Mouse (Mus musculus): ENCODE measurements around the gene Gm20532. TPM values are rescaled to one million over a fixed set of nuclear protein-coding genes. Genes with fewer than 3 reads are reported as not detected.

The Gm20532 gene
- total RNA-seq, 2 experiments from 2014 or later: not detected

GRCm38 (mm10) chr2:26574862-26575261 lies 11.6 kb upstream of the Gm20532 start:
- DNase-seq: no peak

- DNase-seq: no peak
These were observed 11.1 kb upstream of the Gm20532 start for GRCm38 (mm10) chr2:26575378-26575777.

- peak; percentile 49 for DNase-seq
These were observed 10.6 kb upstream of the Gm20532 start for GRCm38 (mm10) chr2:26575865-26576264.

DNA sequence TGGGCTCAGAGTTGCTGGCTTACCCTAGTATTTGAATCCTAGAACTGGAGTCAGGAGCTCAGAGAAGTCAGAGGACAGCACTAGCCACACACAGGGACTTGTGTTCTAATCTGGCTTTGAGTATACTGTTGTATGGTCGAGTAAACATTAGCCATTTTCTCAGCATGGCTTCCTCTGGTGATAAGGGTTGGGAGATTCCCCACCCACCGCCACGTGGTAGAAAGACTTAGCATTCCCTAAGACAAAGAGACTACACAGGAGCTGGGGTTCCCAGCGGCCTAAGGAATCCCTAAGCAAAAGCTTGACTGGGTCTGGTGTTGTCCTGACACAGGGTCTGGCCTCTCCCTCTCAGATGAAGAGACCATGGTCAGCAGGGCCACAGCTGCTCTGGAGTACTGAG lies 10.0 kb upstream of the Gm20532 start:
- DNase-seq: no peak

DNA sequence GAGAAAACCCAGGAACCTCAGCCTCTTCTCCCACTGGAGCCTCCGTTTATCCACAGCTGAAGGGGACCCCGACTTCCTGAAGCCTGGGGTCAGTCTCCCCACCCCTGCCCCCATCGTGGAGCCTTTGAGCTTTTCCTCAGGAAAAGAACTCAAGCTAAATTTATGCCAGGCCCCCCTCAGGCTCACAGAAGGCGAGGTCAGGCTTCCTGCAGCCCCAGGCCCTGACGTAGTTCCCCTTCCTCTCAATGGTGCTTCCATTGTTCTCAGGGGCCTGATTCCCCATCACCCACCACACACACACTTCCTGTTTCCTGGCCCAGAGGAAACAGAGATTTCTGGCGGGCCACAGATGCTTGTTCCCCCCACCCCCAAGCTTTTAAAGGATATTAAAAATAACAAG lies 8.1 kb upstream of the Gm20532 start:
- DNase-seq: peak; percentile 64

- no peak for DNase-seq
These were observed 6.7 kb upstream of the Gm20532 start, which contains the start of gene Egfl7 for GRCm38 (mm10) chr2:26579714-26580113. TSS of gene Egfl7 (plus strand) at chr2:26580014.

GRCm38 (mm10) chr2:26580751-26581150 lies 5.7 kb upstream of the Gm20532 start:
- no peak for DNase-seq

DNA sequence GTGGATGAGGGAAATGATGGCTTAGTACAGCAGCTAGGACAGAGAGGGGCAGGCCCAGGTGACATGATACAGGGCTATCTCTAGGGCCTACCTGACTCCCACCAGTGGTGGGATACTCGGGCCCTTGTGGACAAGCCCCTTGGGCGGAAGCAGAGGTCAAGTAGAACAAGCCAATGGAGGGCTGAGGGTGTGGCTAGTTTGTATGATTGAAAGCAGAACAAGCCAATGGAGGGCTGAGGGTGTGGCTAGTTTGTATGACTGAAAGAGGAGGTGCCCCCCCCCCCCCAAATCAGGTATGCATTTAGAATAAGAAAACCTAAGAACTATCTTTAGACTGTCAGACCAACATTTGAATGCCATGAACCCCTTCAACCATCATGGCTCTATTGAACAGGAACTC lies 4.2 kb upstream of the Gm20532 start:
- no peak for DNase-seq

DNA sequence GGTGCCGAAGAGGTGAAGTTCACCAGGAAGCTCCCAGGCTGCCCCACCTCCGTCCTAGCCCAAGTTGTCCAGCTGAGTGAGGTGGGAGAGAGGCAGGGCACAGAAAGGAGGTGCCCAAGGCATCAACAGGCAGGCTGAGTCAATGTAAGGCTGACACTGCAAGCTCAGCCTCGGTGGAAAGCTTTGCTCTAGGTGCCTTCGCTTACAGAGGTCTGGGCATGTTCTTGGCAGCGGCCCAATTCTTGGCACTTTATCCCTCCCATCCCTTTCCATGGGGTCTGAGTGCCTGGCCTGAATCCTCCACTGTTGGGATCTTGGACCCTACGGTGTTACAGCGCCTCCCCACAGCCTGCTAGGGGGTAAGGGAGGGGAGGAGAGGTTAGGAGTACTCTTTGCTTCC lies 3.7 kb upstream of the Gm20532 start:
- DNase-seq: no peak

- peak; percentile 68 for DNase-seq
These were observed 2.8 kb upstream of the Gm20532 start for GRCm38 (mm10) chr2:26583640-26584039.

DNA sequence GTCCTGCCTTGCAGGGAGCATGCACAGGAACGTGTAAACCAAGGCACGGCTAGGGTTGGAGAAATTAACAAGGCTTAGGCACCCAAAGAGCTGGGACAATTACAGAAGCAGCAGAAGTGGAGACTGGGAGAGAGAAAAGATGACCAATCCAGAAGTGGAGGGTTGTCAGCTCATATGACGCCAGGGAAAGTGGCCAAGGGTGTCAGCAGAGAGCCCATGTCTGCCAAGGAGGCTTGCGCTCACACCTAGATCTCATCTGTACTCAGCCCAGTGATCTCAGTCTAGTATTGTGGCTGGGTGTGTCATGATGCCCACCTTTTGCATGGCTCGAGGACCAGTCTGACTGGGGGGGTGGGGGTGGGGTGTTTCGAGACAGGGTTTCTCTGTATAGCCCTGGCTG lies 726 bp upstream of the Gm20532 start:
- peak; percentile 56 for DNase-seq

DNA sequence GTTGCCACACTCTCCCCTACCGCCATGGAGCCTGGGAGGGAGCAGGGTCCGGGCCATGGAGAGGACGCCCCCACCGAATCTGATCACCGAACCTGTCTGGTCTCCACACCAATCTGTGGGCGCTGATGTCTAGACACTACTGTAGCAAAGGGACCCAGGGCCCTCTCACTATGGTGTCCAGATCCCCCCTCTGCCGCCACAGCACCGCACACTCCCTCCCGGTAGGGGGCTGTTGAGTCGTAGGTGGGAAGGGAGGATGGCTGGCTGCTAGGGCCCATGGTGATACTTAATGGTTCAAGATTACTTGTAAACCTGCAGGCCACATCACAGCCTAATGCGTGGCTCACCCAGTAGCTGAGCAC lies 586 bp downstream of the Gm20532 start:
- no peak for DNase-seq

DNA sequence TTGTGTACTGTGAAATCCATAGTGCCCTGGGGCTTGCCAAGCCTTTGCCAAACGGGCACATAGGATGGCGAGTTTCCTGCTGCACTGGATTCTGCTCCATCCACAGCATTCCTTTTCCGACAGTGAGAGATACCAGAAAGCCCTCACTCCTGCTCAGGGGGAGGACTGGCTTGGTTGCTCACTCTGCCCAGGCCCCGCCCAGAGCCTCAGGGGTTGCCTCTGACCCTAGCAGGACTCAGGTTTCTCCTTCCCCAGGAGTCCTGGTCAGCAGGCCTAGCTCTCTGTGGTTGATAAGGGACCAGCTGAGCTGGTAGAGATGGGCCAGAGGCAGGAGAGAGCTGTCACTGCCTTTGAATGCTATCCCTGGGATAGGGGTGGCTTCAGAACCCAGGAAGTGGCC lies 2.1 kb downstream of the Gm20532 start:
- no peak for DNase-seq

DNA sequence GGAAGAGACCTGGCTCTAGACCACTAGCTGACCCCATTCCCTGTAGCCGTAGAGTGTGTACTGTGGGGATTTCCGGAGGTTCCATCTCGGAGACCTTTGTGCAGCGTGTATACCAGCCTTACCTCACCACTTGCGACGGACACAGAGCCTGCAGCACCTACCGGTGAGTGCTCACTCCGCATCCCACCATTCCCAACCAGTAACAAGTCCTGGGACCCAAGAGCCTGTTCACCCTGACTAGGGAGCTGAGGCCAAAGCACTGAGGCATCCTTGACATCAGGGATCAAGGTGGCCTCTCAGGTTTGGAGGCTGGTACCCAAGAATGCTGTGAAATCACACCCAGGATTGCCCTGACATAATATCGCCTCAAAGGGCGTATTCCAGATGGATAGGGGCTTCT lies 2.8 kb downstream of the Gm20532 start:
- no peak for DNase-seq

DNA sequence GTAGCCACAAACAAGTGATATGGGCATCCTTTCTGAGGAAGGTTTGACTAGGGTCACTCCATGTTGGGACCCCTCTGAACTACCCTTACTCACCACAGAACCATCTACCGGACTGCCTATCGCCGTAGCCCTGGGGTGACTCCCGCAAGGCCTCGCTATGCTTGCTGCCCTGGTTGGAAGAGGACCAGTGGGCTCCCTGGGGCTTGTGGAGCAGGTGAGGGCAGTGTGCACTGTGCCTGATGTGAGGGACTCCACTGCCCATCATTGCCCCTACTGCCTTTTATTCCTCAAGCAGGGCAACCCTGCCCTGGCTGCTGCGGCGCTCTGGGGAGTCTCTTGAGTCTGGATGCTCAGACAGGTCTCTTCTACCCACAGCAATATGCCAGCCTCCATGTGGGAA lies 3.8 kb downstream of the Gm20532 start:
- no peak for DNase-seq

GRCm38 (mm10) chr2:26590962-26591361 lies 4.5 kb downstream of the Gm20532 start:
- DNase-seq: no peak

DNA sequence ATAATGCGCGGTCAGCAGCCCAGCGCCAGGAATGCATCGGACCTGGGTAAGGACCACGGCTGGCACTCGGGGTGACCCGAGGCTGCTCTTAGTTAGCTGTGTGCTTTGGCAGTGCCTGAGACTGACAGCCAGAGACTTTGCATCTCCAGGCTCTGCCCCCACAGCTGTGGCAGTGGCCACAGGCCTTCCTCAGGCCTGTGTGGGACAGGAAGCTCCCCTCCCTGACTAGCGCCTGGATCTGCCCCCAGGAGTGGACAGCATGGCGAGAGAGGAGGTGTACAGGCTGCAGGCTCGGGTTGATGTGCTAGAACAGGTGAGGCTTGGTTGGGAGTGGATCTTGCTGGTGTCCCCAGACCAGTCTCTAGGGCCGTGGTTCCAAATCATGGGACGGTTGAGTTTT lies 5.0 kb downstream of the Gm20532 start:
- DNase-seq: no peak

GRCm38 (mm10) chr2:26593211-26594021 lies 7.0 kb downstream of the Gm20532 start:
- no peak for DNase-seq

DNA sequence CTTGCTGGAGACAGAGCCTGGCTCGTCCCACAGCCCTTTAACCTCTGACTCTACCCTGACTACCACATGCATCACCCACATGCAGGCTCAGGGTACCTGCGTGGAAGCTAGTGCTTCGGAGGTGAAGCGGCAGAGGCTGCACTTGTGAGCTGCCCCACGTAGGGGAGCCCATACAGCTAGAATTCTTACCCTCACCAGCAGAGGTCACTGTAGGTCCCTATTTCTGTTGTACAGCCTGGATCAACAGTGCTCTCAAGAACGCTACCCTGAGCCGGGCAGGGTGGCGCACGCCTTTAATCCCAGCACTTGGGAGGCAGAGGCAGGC lies 7.5 kb downstream of the Gm20532 start:
- DNase-seq: no peak

- no peak for DNase-seq
These were observed 8.1 kb downstream of the Gm20532 start for GRCm38 (mm10) chr2:26594461-26594933.

DNA sequence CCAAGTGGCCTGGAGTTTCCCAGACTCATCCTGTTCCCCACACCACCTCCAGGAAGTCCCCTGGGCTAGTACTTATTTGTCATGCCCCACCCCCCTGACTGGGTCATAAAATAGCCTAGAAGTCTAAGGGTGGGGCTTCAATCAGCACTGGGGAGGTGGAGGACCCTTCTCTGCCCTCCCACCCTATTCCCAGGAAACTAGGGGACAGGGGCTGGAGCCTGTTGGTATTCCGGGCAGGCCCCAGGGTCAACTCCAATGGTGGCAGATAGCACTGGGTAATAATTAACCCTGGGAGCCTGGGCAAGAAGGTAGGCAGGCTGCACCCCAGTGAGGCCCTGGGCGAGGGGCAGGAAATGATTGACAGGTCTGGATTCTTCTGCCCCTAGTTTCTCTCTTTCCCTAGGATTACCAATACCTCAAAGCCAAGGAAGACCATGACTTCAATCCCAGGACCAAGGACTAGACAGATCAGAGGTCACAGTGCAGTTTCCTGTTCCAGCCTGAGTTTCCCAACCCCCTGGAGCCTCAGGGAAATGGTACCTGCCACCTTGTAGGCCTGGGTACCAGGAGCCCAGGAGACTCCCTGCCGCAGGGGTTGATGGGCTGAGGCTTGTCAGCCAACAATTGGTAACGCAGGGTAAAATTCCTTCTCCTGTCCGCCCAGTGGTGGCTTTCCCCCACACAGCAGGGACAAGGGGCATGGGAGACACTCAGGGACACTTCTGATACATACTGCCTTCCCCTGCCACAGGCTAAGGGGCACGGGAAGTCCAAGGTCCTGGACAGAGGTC lies 8.7 kb downstream of the Gm20532 start:
- no peak for DNase-seq

DNA sequence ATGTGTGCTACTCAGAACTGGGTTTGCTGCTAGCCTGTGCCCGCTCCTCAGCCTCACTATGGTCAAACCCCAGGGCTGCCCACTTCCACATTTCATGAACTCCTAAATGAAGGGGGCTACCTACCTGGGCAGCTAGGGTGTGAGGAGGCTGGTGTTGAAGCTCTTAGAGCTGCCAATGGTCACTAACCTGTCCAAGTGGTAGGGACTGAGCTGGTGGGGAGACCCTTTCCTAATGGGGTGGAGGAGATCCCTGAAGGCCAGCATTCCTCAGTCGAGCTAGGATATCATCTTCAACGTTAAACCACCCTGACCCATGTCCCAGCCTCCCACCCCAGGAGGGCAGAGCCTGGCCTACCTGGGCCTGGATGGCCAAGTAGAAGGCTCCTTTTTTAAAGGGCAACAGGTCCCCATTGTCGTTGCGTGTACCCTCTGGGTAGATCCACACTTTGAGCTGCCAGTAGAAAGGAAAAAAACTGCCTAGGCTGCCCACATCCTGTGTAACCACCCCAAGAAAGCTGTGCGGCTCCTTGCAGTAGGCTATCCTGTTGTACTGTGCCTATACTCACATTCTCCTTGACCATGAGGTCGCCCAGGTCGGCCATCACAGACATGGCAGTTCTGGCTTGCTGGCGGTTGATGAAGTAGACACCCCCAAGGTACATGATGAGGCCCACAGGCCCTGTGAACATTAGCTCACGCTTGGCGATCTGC lies 9.4 kb downstream of the Gm20532 start:
- no peak for DNase-seq

DNA sequence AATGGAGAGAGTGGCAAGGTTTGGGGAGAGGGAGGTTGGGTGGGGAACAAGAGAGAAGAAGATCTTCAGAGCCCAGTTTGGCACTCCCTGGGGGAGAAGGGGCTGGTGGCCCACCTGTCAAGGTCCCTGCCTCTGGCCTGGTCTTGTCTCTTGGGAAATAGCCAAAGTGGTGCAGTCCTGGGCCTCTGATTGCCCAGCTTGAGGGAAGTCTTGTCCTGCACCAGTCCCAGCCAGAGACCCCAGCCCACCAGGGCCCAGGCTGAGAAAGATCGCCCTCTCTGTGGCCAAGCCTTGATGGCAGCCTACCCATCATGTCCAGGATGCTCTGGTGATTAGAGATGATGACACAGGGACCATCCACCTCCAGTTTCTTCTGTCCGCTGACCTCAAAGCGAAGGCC lies 10.5 kb downstream of the Gm20532 start:
- no peak for DNase-seq
